Mouse (Mus musculus) yolk sac, embryonic 10.5 days (tissue): ENCODE measurements around the gene Frmpd3.
"Not testable (repeated sequence)": the region's sequence is repeated elsewhere in the genome, so short reads cannot be mapped to it uniquely, and the experiment has no call there.

Source experiments
- DNase-seq: peaks from one replicate; pipeline ENCODE4 v3.0.0-alpha.2; 2017; ENCODE audit warnings: low spot score

The Frmpd3 gene

GRCm38 (mm10) chrX:140341656-140342392, at the start of gene Frmpd3:
TSS of gene Frmpd3 (plus strand) at chrX:140342263.
- DNase-seq: no peak

- no peak for DNase-seq
These were observed 38.3 kb upstream of the Frmpd3 start for GRCm38 (mm10) chrX:140303731-140304130.

- no peak for DNase-seq
These were observed 36.4 kb upstream of the Frmpd3 start for GRCm38 (mm10) chrX:140305652-140306051.

GRCm38 (mm10) chrX:140317931-140318330, 24.1 kb upstream of the Frmpd3 start:
- no peak for DNase-seq

- no peak for DNase-seq
These were observed 22.9 kb upstream of the Frmpd3 start for GRCm38 (mm10) chrX:140319131-140319530.

GRCm38 (mm10) chrX:140320671-140321070, 21.4 kb upstream of the Frmpd3 start:
- DNase-seq: not testable (repeated sequence)

GRCm38 (mm10) chrX:140342393-140343163, 515 bp downstream of the Frmpd3 start:
- DNase-seq: no peak

- DNase-seq: no peak
These were observed 33.6 kb downstream of the Frmpd3 start for GRCm38 (mm10) chrX:140375628-140376027.

GRCm38 (mm10) chrX:140399986-140400385, 57.9 kb downstream of the Frmpd3 start:
- DNase-seq: no peak

- DNase-seq: no peak
These were observed 60.8 kb downstream of the Frmpd3 start for GRCm38 (mm10) chrX:140402904-140403303.

GRCm38 (mm10) chrX:140406079-140406478, 64.0 kb downstream of the Frmpd3 start:
- no peak for DNase-seq

GRCm38 (mm10) chrX:140406501-140406900, 64.4 kb downstream of the Frmpd3 start:
- no peak for DNase-seq

GRCm38 (mm10) chrX:140407593-140407992, 65.5 kb downstream of the Frmpd3 start:
- DNase-seq: no peak

GRCm38 (mm10) chrX:140418467-140418866, 76.4 kb downstream of the Frmpd3 start:
- no peak for DNase-seq

- DNase-seq: no peak
These were observed 85.1 kb downstream of the Frmpd3 start for GRCm38 (mm10) chrX:140427124-140427523.

- DNase-seq: no peak
These were observed 86.2 kb downstream of the Frmpd3 start for GRCm38 (mm10) chrX:140428252-140428651.

GRCm38 (mm10) chrX:140429985-140430384, 87.9 kb downstream of the Frmpd3 start:
- no peak for DNase-seq

- no peak for DNase-seq
These were observed 88.4 kb downstream of the Frmpd3 start for GRCm38 (mm10) chrX:140430506-140430905.

GRCm38 (mm10) chrX:140431981-140432380, 89.9 kb downstream of the Frmpd3 start:
- DNase-seq: no peak

GRCm38 (mm10) chrX:140432786-140433185, 90.7 kb downstream of the Frmpd3 start:
- no peak for DNase-seq

GRCm38 (mm10) chrX:140437906-140438305, 95.8 kb downstream of the Frmpd3 start:
- no peak for DNase-seq

- no peak for DNase-seq
These were observed 103.5 kb downstream of the Frmpd3 start for GRCm38 (mm10) chrX:140445551-140445950.

- no peak for DNase-seq
These were observed 108.0 kb downstream of the Frmpd3 start for GRCm38 (mm10) chrX:140450071-140450470.
